8 mouse cellular contexts compared by ENCODE assay signal in genomic region chr11:3452769-3453168, GRCm38 (mm10). TPM values are rescaled to one million over a fixed set of nuclear protein-coding genes. Genes with fewer than 3 reads are reported as not detected.
DNase-seq lines count a peak whose midpoint lies in the region; ATAC-seq and TF ChIP-seq lines count a peak whose summit lies in the region.

No protein-coding gene starts in this region.

- DNase-seq in heart, embryonic 10.5 days (ENCODE audit: low spot score), result peak; percentile 78
- DNase-seq in heart, postnatal 10 days, result no peak
- peak; percentile 23 for DNase-seq in T-cell, adult 2 months (ENCODE audit: low spot score)
- DNase-seq in forebrain, embryonic 10.5 days (ENCODE audit: extremely low spot score, low spot score), result peak; percentile 38
- DNase-seq in kidney, adult 2 months, result peak; percentile 41
- peak; percentile 48 for DNase-seq in retina, embryonic 14.5 days (ENCODE audit: low spot score)
- DNase-seq in ovary, adult 18-20 months (ENCODE audit: low spot score), result no peak

- H3K9ac ChIP-seq in liver, embryonic 16.5 days (ENCODE audit: low read depth, low read length), result peak overlapping the region; percentile 70

- peak overlapping the region; percentile 99 for H3K4me2 ChIP-seq in liver, embryonic 16.5 days (ENCODE audit: low read depth, low read length)

- peak overlapping the region; percentile 94 for H3K27ac ChIP-seq in heart, embryonic 10.5 days
- peak overlapping the region; percentile 89 for H3K27ac ChIP-seq in forebrain, embryonic 10.5 days
- H3K27ac ChIP-seq in kidney, adult 2 months (ENCODE audit: insufficient read depth, low read depth, low read length), result peak overlapping the region; percentile 55
- peak overlapping the region; percentile 87 for H3K27ac ChIP-seq in liver, embryonic 16.5 days (ENCODE audit: low read length)

- H3K27me3 ChIP-seq in heart, embryonic 10.5 days (ENCODE audit: insufficient read depth, poor library complexity, severe bottlenecking), result no peaks in the 10 kb centered on the region
- no peaks in the 10 kb centered on the region for H3K27me3 ChIP-seq in forebrain, embryonic 10.5 days (ENCODE audit: poor library complexity, severe bottlenecking)
- no peaks in the 10 kb centered on the region for H3K27me3 ChIP-seq in kidney, adult 2 months (replicated peaks; ENCODE audit: control insufficient read depth, insufficient read depth, low read length)
- H3K27me3 ChIP-seq in liver, embryonic 16.5 days (ENCODE audit: control insufficient read depth, insufficient read depth, low read depth, low read length), result no peaks in the 10 kb centered on the region

- no peak for TF ChIP-seq POLR2A in kidney, adult 2 months (IDR thresholded peaks at IDR 0.05; ENCODE audit: low read depth, low read length)

- peaks cover 5% of the 10 kb centered on the region for H3K4me1 ChIP-seq in heart, embryonic 10.5 days
- H3K4me1 ChIP-seq in forebrain, embryonic 10.5 days, result peaks cover 24% of the 10 kb centered on the region
- peaks cover 6% of the 10 kb centered on the region for H3K4me1 ChIP-seq in kidney, adult 2 months (ENCODE audit: control insufficient read depth, insufficient read depth, low read length)
- H3K4me1 ChIP-seq in liver, embryonic 16.5 days (ENCODE audit: control insufficient read depth, low read depth, low read length), result peaks cover 16% of the 10 kb centered on the region

- whole genome bisulfite sequencing in heart, embryonic 10.5 days, result 2% methylated on average over 9 of the region's 9 CpGs
- WGBS in forebrain, embryonic 10.5 days, result 2% methylated on average over 9 of the region's 9 CpGs
- WGBS in kidney, adult 2 months, result under 1% methylated on average over 9 of the region's 9 CpGs
- 0% methylated on average over 9 of the region's 9 CpGs for WGBS in liver, embryonic 16.5 days (ENCODE audit: insufficient replicate concordance)

- intact Hi-C loops in heart, postnatal 10 days (cut with DNase I), result loop anchor here (2.0 to 5.0 kb wide), 2 partner anchors 44 to 120 kb away; partner anchors contain the start of genes Limk2 and Pik3ip1

- H3K9me3 ChIP-seq in heart, embryonic 10.5 days, result no peaks in the 10 kb centered on the region
- H3K9me3 ChIP-seq in forebrain, embryonic 10.5 days, result no peaks in the 10 kb centered on the region
- H3K9me3 ChIP-seq in liver, embryonic 16.5 days (replicated peaks; ENCODE audit: control insufficient read depth, low read length), result no peaks in the 10 kb centered on the region

- no peak for TF ChIP-seq CTCF in kidney, adult 2 months (conservative IDR thresholded peaks at IDR 0.05; ENCODE audit: insufficient read depth, insufficient read length, low read depth, low read length)

- peak overlapping the region; percentile 90 for H3K4me3 ChIP-seq in heart, embryonic 10.5 days
- peak overlapping the region; percentile 89 for H3K4me3 ChIP-seq in forebrain, embryonic 10.5 days
- peak overlapping the region; percentile 77 for H3K4me3 ChIP-seq in kidney, adult 2 months (ENCODE audit: insufficient read depth, low read depth, low read length)
- H3K4me3 ChIP-seq in liver, embryonic 16.5 days (ENCODE audit: low read depth, low read length), result peak overlapping the region; percentile 89

- H3K36me3 ChIP-seq in heart, embryonic 10.5 days, result peaks cover 27% of the 10 kb centered on the region
- H3K36me3 ChIP-seq in forebrain, embryonic 10.5 days (replicated peaks), result peaks cover 33% of the 10 kb centered on the region
- no peaks in the 10 kb centered on the region for H3K36me3 ChIP-seq in kidney, adult 2 months (ENCODE audit: control insufficient read depth, insufficient read depth, low read length)
- H3K36me3 ChIP-seq in liver, embryonic 16.5 days (ENCODE audit: control insufficient read depth, insufficient read depth), result no peaks in the 10 kb centered on the region

- ATAC-seq in liver, embryonic 16.5 days (ENCODE audit: low read depth), result no peak

RNA-seq across cellular contexts. Expression of gene Rnf185, which starts 0.6 kb away (rescaled TPM):
- polyA plus RNA-seq in heart, embryonic 10.5 days (2016; fragmentation: Nextera tagmentation; extraction: Ambion mirVana), result 29.8 and 31.0 TPM in 2 replicates
- total RNA-seq in heart, postnatal 10 days (2021), result 10 to 100 TPM; 27.9 to 28.0 TPM
- 39.6 and 42.4 TPM in 2 replicates for polyA plus RNA-seq in forebrain, embryonic 10.5 days (2016; fragmentation: Nextera tagmentation; extraction: Ambion mirVana)
- 48.9 and 49.4 TPM in 2 replicates for polyA plus RNA-seq in kidney, adult 2 months (2012; rRNA removed)
- 8.4 and 9.0 TPM in 2 replicates for polyA plus RNA-seq in liver, embryonic 16.5 days (2015; fragmentation: Nextera tagmentation; extraction: Ambion mirVana)

RNA-seq across cellular contexts. Expression of gene Pla2g3, which starts 35.3 kb away (rescaled TPM):
- 0.21 and 0.70 TPM in 2 replicates for polyA plus RNA-seq in heart, embryonic 10.5 days (2016; fragmentation: Nextera tagmentation; extraction: Ambion mirVana)
- total RNA-seq in heart, postnatal 10 days (2021), result under 1 TPM in 1 of 2 experiments, not detected in 1; 0.10 TPM
- 1.4 TPM in 2 replicates for polyA plus RNA-seq in forebrain, embryonic 10.5 days (2016; fragmentation: Nextera tagmentation; extraction: Ambion mirVana)
- 0.19 and 0.27 TPM in 2 replicates for polyA plus RNA-seq in kidney, adult 2 months (2012; rRNA removed)
- 0.09 and 0.12 TPM in 2 replicates for polyA plus RNA-seq in liver, embryonic 16.5 days (2015; fragmentation: Nextera tagmentation; extraction: Ambion mirVana)

RNA-seq across cellular contexts. Expression of gene Limk2, which starts 43.8 kb away (rescaled TPM):
- polyA plus RNA-seq in heart, embryonic 10.5 days (2016; fragmentation: Nextera tagmentation; extraction: Ambion mirVana), result 68.8 and 73.9 TPM in 2 replicates
- total RNA-seq in heart, postnatal 10 days (2021), result 10 to 100 TPM; 25.2 to 27.7 TPM
- polyA plus RNA-seq in forebrain, embryonic 10.5 days (2016; fragmentation: Nextera tagmentation; extraction: Ambion mirVana), result 42.8 and 43.1 TPM in 2 replicates
- polyA plus RNA-seq in kidney, adult 2 months (2012; rRNA removed), result 41.3 and 48.7 TPM in 2 replicates
- 6.7 and 7.3 TPM in 2 replicates for polyA plus RNA-seq in liver, embryonic 16.5 days (2015; fragmentation: Nextera tagmentation; extraction: Ambion mirVana)

RNA-seq across cellular contexts. Expression of gene Inpp5j, which starts 51.9 kb away (rescaled TPM):
- polyA plus RNA-seq in heart, embryonic 10.5 days (2016; fragmentation: Nextera tagmentation; extraction: Ambion mirVana), result 2.8 and 9.7 TPM in 2 replicates
- total RNA-seq in heart, postnatal 10 days (2021), result 10 to 100 TPM; 15.4 to 19.1 TPM
- polyA plus RNA-seq in forebrain, embryonic 10.5 days (2016; fragmentation: Nextera tagmentation; extraction: Ambion mirVana), result 0.20 and 0.21 TPM in 2 replicates
- 24.0 and 28.0 TPM in 2 replicates for polyA plus RNA-seq in kidney, adult 2 months (2012; rRNA removed)
- 0.96 and 1.0 TPM in 2 replicates for polyA plus RNA-seq in liver, embryonic 16.5 days (2015; fragmentation: Nextera tagmentation; extraction: Ambion mirVana)

Comparison
In these comparisons a context has a peak if more than half of its experiments do, and no peak if none do; other contexts are left out.
1. DNase-seq: peak in heart, embryonic 10.5 days (single experiment), T-cell, adult 2 months (single experiment), forebrain, embryonic 10.5 days (single experiment), kidney, adult 2 months (single experiment) and retina, embryonic 14.5 days (single experiment); none in heart, postnatal 10 days (0 of 2) and ovary, adult 18-20 months (single experiment).
2. Peak in every context shown above with its lines, with median percentiles within 50 percentile points of each other: H3K27ac ChIP-seq and H3K4me3 ChIP-seq.